Mouse (Mus musculus) brain, embryonic 14.5 days (tissue): ENCODE measurements at regions not wholly inside any gene's neighbourhood (a gene's known extent, or its start where the extent isn't known, plus 50 kb on each side); places are given as distances from the start of the nearest gene placed in this dataset.

Experiments
- DNase-seq: peaks from one replicate; pipeline ENCODE4 v3.0.0-alpha.2; 2011; ENCODE audit warnings: low read depth
- CTCF ChIP-seq: fragments of 200-500 bp; IDR thresholded peaks from 2 replicates; pipeline ENCODE4 v1.5.1; 2012; ENCODE audit warnings: inconsistent platforms, mild to moderate bottlenecking, moderate library complexity, borderline replicate concordance; ENCODE audit not compliant: insufficient read depth, insufficient read length; ENCODE audit errors: extremely low read depth
- POLR2A ChIP-seq: fragments of 200-500 bp; IDR thresholded peaks from 2 replicates; pipeline ENCODE4 v1.6.1; 2012; ENCODE audit warnings: mild to moderate bottlenecking, inconsistent platforms, borderline replicate concordance; ENCODE audit not compliant: poor library complexity, insufficient read depth, insufficient read length, severe bottlenecking; ENCODE audit errors: extremely low read depth

- TF ChIP-seq CTCF (no peak), POLR2A (no peak)
- peak; percentile 94 for DNase-seq
These were observed 338.4 kb downstream of the Btg1 start for GRCm38 (mm10) chr10:96955036-96955775.

GRCm38 (mm10) chr10:96955776-96956448 lies 339.1 kb downstream of the Btg1 start:
- TF ChIP-seq CTCF: no peak
- TF ChIP-seq POLR2A: no peak
- DNase-seq: peak; percentile 87

GRCm38 (mm10) chr10:96956449-96956834 lies 339.6 kb downstream of the Btg1 start:
- TF ChIP-seq CTCF (no peak), POLR2A (no peak)
- DNase-seq: no peak

GRCm38 (mm10) chr10:96957019-96957418 lies 340.2 kb downstream of the Btg1 start:
- TF ChIP-seq POLR2A: no peak
- no peak for TF ChIP-seq CTCF
- no peak for DNase-seq

- DNase-seq: no peak
- TF ChIP-seq CTCF (no peak), POLR2A (no peak)
These were observed 353.0 kb downstream of the Btg1 start for GRCm38 (mm10) chr10:96969825-96970224.

- no peak for TF ChIP-seq POLR2A
- TF ChIP-seq CTCF: no peak
- no peak for DNase-seq
These were observed 353.9 kb downstream of the Btg1 start for GRCm38 (mm10) chr10:96970737-96971136.

GRCm38 (mm10) chr10:96971810-96972209 lies 355.0 kb downstream of the Btg1 start:
- no peak for DNase-seq
- TF ChIP-seq CTCF (no peak), POLR2A (no peak)

- no peak for TF ChIP-seq POLR2A
- no peak for TF ChIP-seq CTCF
- no peak for DNase-seq
These were observed 357.6 kb downstream of the Btg1 start for GRCm38 (mm10) chr10:96974326-96974977.

GRCm38 (mm10) chr10:96976691-96977090 lies 359.9 kb downstream of the Btg1 start:
- TF ChIP-seq POLR2A (no peak), CTCF (no peak)
- no peak for DNase-seq

GRCm38 (mm10) chr10:96980494-96980831 lies 363.7 kb downstream of the Btg1 start:
- no peak for DNase-seq
- TF ChIP-seq POLR2A: no peak
- no peak for TF ChIP-seq CTCF

- peak; percentile 87 for DNase-seq
- no peak for TF ChIP-seq CTCF
- no peak for TF ChIP-seq POLR2A
These were observed 364.2 kb downstream of the Btg1 start for GRCm38 (mm10) chr10:96980832-96981515.

GRCm38 (mm10) chr10:96981516-96981869 lies 364.7 kb downstream of the Btg1 start:
- TF ChIP-seq CTCF: no peak
- TF ChIP-seq POLR2A: no peak
- no peak for DNase-seq

GRCm38 (mm10) chr10:97000871-97001270 lies 384.1 kb downstream of the Btg1 start:
- DNase-seq: no peak
- TF ChIP-seq CTCF (no peak), POLR2A (no peak)

- TF ChIP-seq CTCF (no peak), POLR2A (no peak)
- DNase-seq: peak; percentile 22
These were observed 392.1 kb downstream of the Btg1 start for GRCm38 (mm10) chr10:97008873-97009272.

- TF ChIP-seq CTCF: no peak
- TF ChIP-seq POLR2A: no peak
- peak; percentile 82 for DNase-seq
These were observed 393.1 kb downstream of the Btg1 start for GRCm38 (mm10) chr10:97009859-97010258.
